Mouse (Mus musculus): ENCODE measurements at regions not wholly inside any gene's neighbourhood (a gene's known extent, or its start where the extent isn't known, plus 50 kb on each side); places are given as distances from the start of the nearest gene placed in this dataset.
A peak's percentile ranks its signal among the peaks of the same experiment; 100 is the strongest.

DNA sequence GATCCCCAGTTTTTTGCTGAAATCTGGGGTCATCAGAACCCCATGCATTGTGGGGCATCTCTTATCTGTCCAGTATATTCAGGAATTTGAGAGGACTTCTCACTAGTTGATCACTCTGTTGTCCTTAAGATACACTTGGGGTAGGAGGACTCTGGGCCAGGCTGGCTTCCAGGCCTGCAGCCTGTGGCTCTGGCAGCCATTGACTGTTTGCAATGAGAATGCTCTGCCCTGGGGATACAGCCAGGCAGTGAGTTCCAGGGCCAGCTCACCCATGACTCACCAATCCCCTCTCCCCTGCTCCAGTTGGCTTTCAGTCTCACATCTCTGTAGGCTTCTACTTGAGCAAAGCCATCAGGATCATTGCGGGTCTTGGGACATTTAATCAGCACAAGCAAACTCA lies 334.3 kb upstream of the Acvr2a start:
- no peak overlapping the region for H3K4me3 ChIP-seq (ENCODE audit: low read depth, low read length)
- no peak overlapping the region for H3K9ac ChIP-seq (ENCODE audit: low read length)
- H3K27me3 ChIP-seq (replicated peaks; ENCODE audit: control insufficient read depth, insufficient read depth, low read length): no peaks in the 10 kb centered on the region
- H3K4me1 ChIP-seq (replicated peaks; ENCODE audit: control insufficient read depth, insufficient read depth, low read length): peaks cover 7% of the 10 kb centered on the region; the same call in 1 of the 2 replicates
- WGBS: 95% methylated on average over 1 of the region's 1 CpGs
- H3K27ac ChIP-seq (ENCODE audit: low read depth): no peak overlapping the region
- ATAC-seq (replicated peaks; ENCODE audit: low FRiP score, low TSS enrichment, low read depth): no peak
- no peak overlapping the region for H3K4me2 ChIP-seq (ENCODE audit: low read length)
- no peaks in the 10 kb centered on the region for H3K9me3 ChIP-seq (ENCODE audit: control insufficient read depth, low read length)
- no peak for DNase-seq (ENCODE audit: low spot score)
- no peaks in the 10 kb centered on the region for H3K36me3 ChIP-seq (ENCODE audit: control insufficient read depth, insufficient read depth, low read length)

DNA sequence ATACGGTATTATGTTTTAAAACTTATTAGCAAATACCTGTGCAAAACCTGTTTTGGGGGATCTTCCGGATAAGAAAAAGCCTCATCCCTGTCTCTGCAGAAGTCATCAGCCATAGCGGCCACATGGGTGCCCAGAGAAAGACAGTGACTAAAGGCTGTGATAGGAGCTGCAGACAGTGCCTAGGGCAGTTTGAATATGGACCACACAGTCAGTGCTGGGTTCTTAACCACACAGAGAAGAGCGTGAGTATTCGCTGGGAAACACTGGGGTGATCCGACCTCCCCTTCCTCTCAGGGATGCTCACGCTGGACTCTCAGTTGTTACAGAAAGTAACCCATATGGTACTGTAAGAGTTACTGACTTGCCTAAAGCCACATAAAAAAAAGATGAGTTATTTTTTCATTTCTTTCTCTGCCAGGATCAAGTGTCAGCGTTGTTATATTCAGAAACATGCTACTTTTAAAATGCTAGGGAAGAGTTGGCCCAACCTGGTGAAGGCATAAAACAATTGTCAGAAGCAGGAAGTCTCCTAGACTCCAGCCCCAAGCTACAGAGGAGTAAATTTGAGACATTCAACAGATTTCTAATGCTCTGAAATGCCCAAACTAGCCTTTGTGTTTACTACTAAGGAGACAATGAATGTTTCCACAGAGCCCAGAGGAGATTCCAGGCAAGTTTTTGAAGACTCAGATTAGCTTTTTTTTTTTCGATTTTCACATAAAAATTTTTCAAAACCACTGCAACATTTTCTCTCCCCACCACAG lies 333.3 kb upstream of the Acvr2a start:
- no peaks in the 10 kb centered on the region for H3K36me3 ChIP-seq (ENCODE audit: control insufficient read depth, insufficient read depth, low read length)
- H3K4me3 ChIP-seq (ENCODE audit: low read depth, low read length): no peak overlapping the region
- no peak for DNase-seq (ENCODE audit: low spot score)
- ATAC-seq (replicated peaks; ENCODE audit: low FRiP score, low TSS enrichment, low read depth): no peak
- H3K4me1 ChIP-seq (replicated peaks; ENCODE audit: control insufficient read depth, insufficient read depth, low read length): peaks cover 7% of the 10 kb centered on the region; the same call in 1 of the 2 replicates
- no peak overlapping the region for H3K9ac ChIP-seq (ENCODE audit: low read length)
- H3K9me3 ChIP-seq (ENCODE audit: control insufficient read depth, low read length): no peaks in the 10 kb centered on the region
- H3K27me3 ChIP-seq (replicated peaks; ENCODE audit: control insufficient read depth, insufficient read depth, low read length): no peaks in the 10 kb centered on the region
- H3K27ac ChIP-seq (ENCODE audit: low read depth): peak overlapping the region; percentile 59; the same call in 1 of the 2 replicates
- no peak overlapping the region for H3K4me2 ChIP-seq (ENCODE audit: low read length)
- WGBS: 67% methylated on average over 9 of the region's 9 CpGs

DNA sequence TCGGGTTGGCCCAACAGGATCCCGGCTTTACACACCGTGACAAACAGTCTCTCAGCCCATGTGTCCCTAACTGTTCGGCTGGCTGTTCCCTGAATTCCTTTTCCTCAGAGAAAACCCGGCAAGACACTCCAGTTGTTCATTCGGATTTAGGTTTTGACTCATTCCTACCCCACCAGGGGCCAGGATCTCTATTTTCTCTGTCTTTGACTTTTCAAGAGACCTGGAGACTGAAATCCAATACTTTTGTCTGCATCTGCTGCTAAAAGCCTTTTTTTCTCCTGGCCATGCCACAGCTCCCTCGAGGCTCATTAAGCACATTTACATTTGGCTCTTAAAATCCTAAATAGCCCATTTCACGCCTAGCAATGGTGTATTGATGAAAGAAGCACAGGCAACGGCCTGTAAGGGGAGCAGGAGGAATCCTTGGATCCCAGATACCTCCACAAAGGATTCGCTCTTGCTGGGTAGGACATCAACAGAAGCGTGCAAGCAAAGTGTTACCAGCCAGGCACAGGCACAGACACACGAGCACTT lies 332.6 kb upstream of the Acvr2a start:
- WGBS: 54% methylated on average over 12 of the region's 12 CpGs
- Histone ChIP-seq H3K4me2 (ENCODE audit: low read length) (no peak overlapping the region), H3K27me3 (replicated peaks; ENCODE audit: control insufficient read depth, insufficient read depth, low read length) (no peaks in the 10 kb centered on the region), H3K4me1 (replicated peaks; ENCODE audit: control insufficient read depth, insufficient read depth, low read length) (peaks cover 7% of the 10 kb centered on the region; the same call in 1 of the 2 replicates), H3K9ac (ENCODE audit: low read length) (no peak overlapping the region), H3K36me3 (ENCODE audit: control insufficient read depth, insufficient read depth, low read length) (no peaks in the 10 kb centered on the region), H3K9me3 (ENCODE audit: control insufficient read depth, low read length) (no peaks in the 10 kb centered on the region), H3K4me3 (ENCODE audit: low read depth, low read length) (no peak overlapping the region), H3K27ac (ENCODE audit: low read depth) (peak overlapping the region; percentile 59; the same call in 1 of the 2 replicates)
- ATAC-seq (replicated peaks; ENCODE audit: low FRiP score, low TSS enrichment, low read depth) (no peak), DNase-seq (ENCODE audit: low spot score) (no peak)

DNA sequence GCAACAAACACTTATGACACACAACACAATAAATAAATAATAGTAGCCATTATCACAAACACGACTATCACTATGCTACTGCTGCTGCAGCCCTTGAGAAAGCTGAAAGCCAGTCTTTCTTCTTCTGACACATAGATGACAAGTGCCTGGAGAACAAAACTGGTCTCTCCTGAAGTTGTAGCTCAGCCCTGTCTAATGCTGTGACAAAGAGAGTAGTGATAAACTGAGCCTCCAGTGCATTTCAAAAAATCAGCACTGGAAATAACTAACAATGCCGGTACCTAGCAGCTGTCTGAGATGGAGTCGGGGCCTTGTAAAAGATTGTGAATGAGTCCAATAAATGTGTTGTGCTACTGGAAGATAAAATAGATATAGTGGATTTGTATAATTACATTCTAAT lies 320.3 kb upstream of the Acvr2a start:
- Histone ChIP-seq H3K27me3 (replicated peaks; ENCODE audit: control insufficient read depth, insufficient read depth, low read length) (no peaks in the 10 kb centered on the region), H3K4me2 (ENCODE audit: low read length) (no peak overlapping the region), H3K9ac (ENCODE audit: low read length) (no peak overlapping the region), H3K4me3 (ENCODE audit: low read depth, low read length) (no peak overlapping the region), H3K36me3 (ENCODE audit: control insufficient read depth, insufficient read depth, low read length) (no peaks in the 10 kb centered on the region), H3K27ac (ENCODE audit: low read depth) (no peak overlapping the region), H3K9me3 (ENCODE audit: control insufficient read depth, low read length) (no peaks in the 10 kb centered on the region), H3K4me1 (replicated peaks; ENCODE audit: control insufficient read depth, insufficient read depth, low read length) (peaks cover 4% of the 10 kb centered on the region; the same call in 1 of the 2 replicates)
- DNase-seq (ENCODE audit: low spot score) (no peak), ATAC-seq (replicated peaks; ENCODE audit: low FRiP score, low TSS enrichment, low read depth) (no peak)
- WGBS: 50% methylated on average over 3 of the region's 3 CpGs

DNA sequence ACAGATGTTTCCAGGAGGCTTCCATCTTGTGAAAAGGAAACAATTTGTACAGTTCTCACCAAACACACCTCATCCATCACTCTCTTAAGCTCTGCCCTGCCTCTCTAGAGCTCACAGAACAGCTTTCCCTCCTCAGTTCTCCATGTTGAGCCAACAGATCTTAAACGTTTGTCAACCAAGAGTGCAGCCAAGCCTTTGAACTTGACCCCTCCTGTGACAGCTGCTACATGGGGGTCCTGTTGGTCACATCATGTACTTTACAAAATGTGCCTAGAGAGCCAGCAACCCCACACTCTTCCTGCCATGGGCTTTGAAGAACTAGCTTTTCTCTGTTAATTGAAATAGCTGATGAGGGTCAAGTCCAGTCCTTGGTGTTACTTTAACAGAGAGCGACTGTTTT lies 319.8 kb upstream of the Acvr2a start:
- Histone ChIP-seq H3K4me1 (replicated peaks; ENCODE audit: control insufficient read depth, insufficient read depth, low read length) (peaks cover 4% of the 10 kb centered on the region; the same call in 1 of the 2 replicates), H3K4me2 (ENCODE audit: low read length) (no peak overlapping the region), H3K4me3 (ENCODE audit: low read depth, low read length) (no peak overlapping the region), H3K9ac (ENCODE audit: low read length) (no peak overlapping the region), H3K27ac (ENCODE audit: low read depth) (no peak overlapping the region), H3K9me3 (ENCODE audit: control insufficient read depth, low read length) (no peaks in the 10 kb centered on the region), H3K36me3 (ENCODE audit: control insufficient read depth, insufficient read depth, low read length) (no peaks in the 10 kb centered on the region), H3K27me3 (replicated peaks; ENCODE audit: control insufficient read depth, insufficient read depth, low read length) (no peaks in the 10 kb centered on the region)
- DNase-seq (ENCODE audit: low spot score): no peak
- no peak for ATAC-seq (replicated peaks; ENCODE audit: low FRiP score, low TSS enrichment, low read depth)
- WGBS: 24% methylated on average over 2 of the region's 2 CpGs

DNA sequence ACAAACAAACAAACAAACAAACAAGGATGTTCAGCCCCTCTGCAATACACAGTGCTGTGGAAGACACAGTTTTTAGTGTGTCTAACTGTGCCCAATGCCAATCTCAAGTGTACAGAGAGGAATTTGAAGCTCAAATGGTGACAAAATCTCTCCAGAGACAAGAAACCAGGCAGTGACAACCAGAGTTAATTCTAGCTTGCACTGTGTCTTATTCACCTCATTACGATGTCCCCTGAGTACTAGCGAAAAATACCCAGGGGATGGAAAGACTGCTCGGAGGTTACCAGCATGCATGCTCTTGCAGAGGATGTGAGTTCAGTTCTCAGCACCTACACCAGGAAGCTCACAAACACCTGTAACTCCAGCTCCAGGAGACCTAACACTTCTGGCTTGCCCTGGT lies 319.3 kb upstream of the Acvr2a start:
- Histone ChIP-seq H3K4me3 (ENCODE audit: low read depth, low read length) (no peak overlapping the region), H3K9me3 (ENCODE audit: control insufficient read depth, low read length) (no peaks in the 10 kb centered on the region), H3K27me3 (replicated peaks; ENCODE audit: control insufficient read depth, insufficient read depth, low read length) (no peaks in the 10 kb centered on the region), H3K27ac (ENCODE audit: low read depth) (no peak overlapping the region), H3K4me2 (ENCODE audit: low read length) (no peak overlapping the region), H3K4me1 (replicated peaks; ENCODE audit: control insufficient read depth, insufficient read depth, low read length) (peaks cover 4% of the 10 kb centered on the region; the same call in 1 of the 2 replicates), H3K9ac (ENCODE audit: low read length) (no peak overlapping the region), H3K36me3 (ENCODE audit: control insufficient read depth, insufficient read depth, low read length) (no peaks in the 10 kb centered on the region)
- DNase-seq (ENCODE audit: low spot score) (no peak), ATAC-seq (replicated peaks; ENCODE audit: low FRiP score, low TSS enrichment, low read depth) (no peak)
- WGBS: 100% methylated on average over 3 of the region's 3 CpGs

DNA sequence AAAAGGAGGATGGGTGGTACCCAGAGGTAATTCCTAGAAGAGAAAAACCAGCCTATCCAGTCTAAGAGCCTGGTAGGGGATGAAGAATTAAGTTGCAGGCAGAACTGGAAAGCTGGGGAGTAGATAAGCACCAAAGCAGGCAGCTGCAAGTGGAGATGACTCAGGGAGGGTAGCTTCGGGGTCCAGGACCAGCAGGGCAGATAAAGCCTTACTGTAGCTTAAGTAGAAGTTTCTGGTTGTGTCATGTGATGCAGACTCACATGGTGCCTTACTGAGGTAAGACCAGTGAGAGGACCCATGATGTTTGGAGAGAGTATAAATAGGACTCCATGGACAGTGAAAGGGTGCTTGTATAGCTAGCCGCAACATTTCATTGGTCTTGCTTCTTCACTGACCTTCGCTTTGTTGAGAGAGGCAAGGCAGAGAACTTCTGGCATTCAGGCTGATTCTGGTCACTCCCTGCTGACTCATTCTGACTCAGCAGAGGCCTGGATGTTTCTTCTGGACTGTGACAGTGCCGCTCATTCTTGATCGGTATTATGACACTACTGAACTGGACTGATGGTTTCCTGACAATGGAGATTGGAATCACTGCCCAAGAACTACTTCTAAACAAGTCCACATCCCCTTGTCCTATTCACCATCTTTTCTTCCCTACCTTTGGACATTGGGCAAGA lies 315.7 kb upstream of the Acvr2a start:
- H3K4me3 ChIP-seq (ENCODE audit: low read depth, low read length): no peak overlapping the region
- H3K27me3 ChIP-seq (replicated peaks; ENCODE audit: control insufficient read depth, insufficient read depth, low read length): no peaks in the 10 kb centered on the region
- ATAC-seq (replicated peaks; ENCODE audit: low FRiP score, low TSS enrichment, low read depth) (no peak), DNase-seq (ENCODE audit: low spot score) (no peak)
- no peak overlapping the region for H3K27ac ChIP-seq (ENCODE audit: low read depth)
- no peaks in the 10 kb centered on the region for H3K36me3 ChIP-seq (ENCODE audit: control insufficient read depth, insufficient read depth, low read length)
- peaks cover 4% of the 10 kb centered on the region; the same call in 1 of the 2 replicates for H3K4me1 ChIP-seq (replicated peaks; ENCODE audit: control insufficient read depth, insufficient read depth, low read length)
- no peak overlapping the region for H3K4me2 ChIP-seq (ENCODE audit: low read length)
- 96% methylated on average over 5 of the region's 5 CpGs for WGBS
- no peaks in the 10 kb centered on the region for H3K9me3 ChIP-seq (ENCODE audit: control insufficient read depth, low read length)
- no peak overlapping the region for H3K9ac ChIP-seq (ENCODE audit: low read length)

DNA sequence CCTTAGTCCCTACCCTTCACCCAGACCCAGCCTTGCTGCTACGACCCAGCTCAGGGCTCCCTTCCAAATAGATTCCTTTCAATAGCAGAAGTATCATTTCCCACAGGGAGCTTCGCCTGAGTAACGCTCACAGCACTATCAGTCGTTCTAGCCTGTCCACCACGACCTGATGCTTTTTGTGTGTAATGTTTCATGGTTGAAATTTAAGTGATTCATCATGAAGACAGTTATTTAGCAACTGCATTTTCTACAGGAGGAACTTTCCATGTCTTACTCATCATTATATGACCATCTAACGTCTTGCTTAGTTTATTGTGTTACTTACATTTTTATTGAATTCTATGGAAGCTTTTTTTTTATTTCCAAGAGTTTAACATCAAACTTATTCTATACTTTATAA lies 314.5 kb upstream of the Acvr2a start:
- H3K9me3 ChIP-seq (ENCODE audit: control insufficient read depth, low read length): no peaks in the 10 kb centered on the region
- no peaks in the 10 kb centered on the region for H3K27me3 ChIP-seq (replicated peaks; ENCODE audit: control insufficient read depth, insufficient read depth, low read length)
- 76% methylated on average over 6 of the region's 6 CpGs for WGBS
- H3K27ac ChIP-seq (ENCODE audit: low read depth): no peak overlapping the region
- H3K4me1 ChIP-seq (replicated peaks; ENCODE audit: control insufficient read depth, insufficient read depth, low read length): peaks cover 4% of the 10 kb centered on the region; the same call in 1 of the 2 replicates
- ATAC-seq (replicated peaks; ENCODE audit: low FRiP score, low TSS enrichment, low read depth) (no peak), DNase-seq (ENCODE audit: low spot score) (no peak)
- no peak overlapping the region for H3K4me2 ChIP-seq (ENCODE audit: low read length)
- no peaks in the 10 kb centered on the region for H3K36me3 ChIP-seq (ENCODE audit: control insufficient read depth, insufficient read depth, low read length)
- no peak overlapping the region for H3K4me3 ChIP-seq (ENCODE audit: low read depth, low read length)
- H3K9ac ChIP-seq (ENCODE audit: low read length): no peak overlapping the region

All from intestine, embryonic 14.5 days (tissue).